Mouse (Mus musculus) ES-E14 (cell line): Measurements from ENCODE around the gene C2cd2.

ENCODE experiments used
- HCFC1 ChIP-seq: IDR thresholded peaks from 2 replicates; pipeline ENCODE4 v1.6.1; 2012; ENCODE audit warnings: low read length, inconsistent platforms, borderline replicate concordance; ENCODE audit not compliant: insufficient read depth
- MAFK ChIP-seq: IDR thresholded peaks from 2 replicates; pipeline ENCODE4 v1.6.1; 2014; ENCODE audit warnings: mild to moderate bottlenecking, low read depth, low read length, inconsistent platforms; ENCODE audit not compliant: insufficient read depth
- ZC3H11A ChIP-seq: IDR thresholded peaks from 2 replicates; pipeline ENCODE4 v1.6.1; 2012; ENCODE audit warnings: low read depth, mild to moderate bottlenecking, inconsistent platforms, low read length, borderline replicate concordance
- ZNF384 ChIP-seq: IDR thresholded peaks from 2 replicates; pipeline ENCODE4 v1.6.1; 2012; ENCODE audit warnings: low read depth, low read length, inconsistent platforms

DNA sequence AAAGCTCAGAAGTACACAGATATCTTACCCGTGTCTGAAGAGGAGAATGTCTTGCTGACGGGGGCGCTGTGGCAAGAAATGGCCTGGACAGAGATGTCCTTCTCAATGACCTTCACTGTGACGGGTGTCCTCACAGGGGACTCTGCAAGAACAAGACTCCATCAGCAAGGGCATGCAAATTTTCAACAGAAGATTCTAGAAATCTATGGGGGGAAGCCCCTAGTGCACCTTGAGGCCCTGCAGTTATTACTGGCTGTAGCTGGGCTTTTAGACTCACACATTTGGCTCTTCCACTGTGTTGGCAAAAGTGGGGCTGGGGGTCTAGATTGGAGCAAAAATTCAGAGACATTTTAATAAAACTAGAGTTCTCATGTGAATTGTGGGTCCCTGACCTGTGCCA is 87.3 kb downstream of the C2cd2 start:
- TF ChIP-seq ZNF384 (no peak), MAFK (no peak), ZC3H11A (no peak), HCFC1 (no peak)
